Mouse (Mus musculus): Measurements from ENCODE around the gene Prss46.

Gene Prss46

GRCm38 (mm10) chr9:110901204-110901603, 56.9 kb downstream of the Prss46 start:
- no peak for DNase-seq

- DNase-seq = no peak
Observed at GRCm38 (mm10) chr9:110902271-110902670, 58.0 kb downstream of the Prss46 start.

Measured in lung, postnatal 36 days (tissue).